Mouse (Mus musculus): Measurements from ENCODE around the gene Ufsp1. TPM values are rescaled to one million over a fixed set of nuclear protein-coding genes. Genes with fewer than 3 reads are reported as not detected.

Ufsp1 gene
- total and polyA plus RNA-seq, 3 experiments, result 6.9 to 16.1 TPM; not detected in 1

GRCm38 (mm10) chr5:137343869-137344268, 49.4 kb downstream of the Ufsp1 start:
- H3K27me3 ChIP-seq (ENCODE audit: control insufficient read depth in 1 of 2, insufficient read depth in 2 of 2, low read length in 2 of 2), result no peaks in the 10 kb centered on the region
- DNase-seq (ENCODE audit: low read depth, low spot score), result peak; percentile 27

More at GRCm38 (mm10) chr5:137343869-137344268, 49.4 kb downstream of the Ufsp1 start:
- Histone ChIP-seq H3K27ac (ENCODE audit: control insufficient read depth, low read depth, low read length) (no peak overlapping the region), H3K4me3 (ENCODE audit: control insufficient read depth in 1 of 2, insufficient read depth in 1 of 2, low read depth in 2 of 2, low read length in 2 of 2) (no peak overlapping the region), H3K79me2 (ENCODE audit: control insufficient read depth, insufficient read depth, low read length, poor library complexity) (no peaks in the 10 kb centered on the region), H3K9me3 (replicated peaks; ENCODE audit: insufficient read depth, low read length) (no peaks in the 10 kb centered on the region), H3K9ac (ENCODE audit: control insufficient read depth, low read depth, low read length, poor library complexity, severe bottlenecking) (no peak overlapping the region), H3K36me3 (ENCODE audit: control insufficient read depth in 1 of 2, insufficient read depth in 2 of 2, low read length in 2 of 2) (peaks cover 0 to 9% of the 10 kb centered on the region in 2 experiments; a peak in 2 of 4 replicates), H3K4me1 (ENCODE audit: control insufficient read depth in 1 of 2, insufficient read depth in 2 of 2, low read length in 2 of 2) (peaks cover 3 to 18% of the 10 kb centered on the region in 2 experiments)
- TF ChIP-seq CHD2 (IDR thresholded peaks at IDR 0.05; ENCODE audit: low read length) (no peak), CTCF (IDR thresholded peaks at IDR 0.05 in 2 of 3, conservative IDR thresholded peaks at IDR 0.05 in 1 of 3; ENCODE audit: control insufficient read depth in 1 of 3, insufficient read depth in 1 of 3, low read depth in 2 of 3, low read length in 3 of 3, poor library complexity in 1 of 3, severe bottlenecking in 1 of 3) (peak in 2 of 3 experiments; percentile 14 to 31; a peak in 2 of 6 replicates)

Other genes starting within 250 kb of the Ufsp1 start
- 137 and 154 TPM in 2 replicates for gene Ap1s1, start 248.5 kb upstream of the Ufsp1 start, total RNA-seq (2012; rRNA removed)
- 100 to 1,000 TPM; 211 to 218 TPM for gene Ap1s1, start 248.5 kb upstream of the Ufsp1 start, polyA plus RNA-seq (2012; ENCODE audit: insufficient read depth in 1 of 2, insufficient read length in 2 of 2, low read depth in 1 of 2, low replicate concordance in 2 of 2, missing spikeins in 1 of 2)
- gene Serpine1, start 222.4 kb upstream of the Ufsp1 start, total RNA-seq (2012; rRNA removed), result 0.04 and 0.13 TPM in 2 replicates
- gene Serpine1, start 222.4 kb upstream of the Ufsp1 start, polyA plus RNA-seq (2012; ENCODE audit: insufficient read depth in 1 of 2, insufficient read length in 2 of 2, low read depth in 1 of 2, low replicate concordance in 2 of 2, missing spikeins in 1 of 2), result under 1 TPM in 1 of 2 experiments, not detected in 1; 0.11 TPM
- gene Trim56, start 178.4 kb upstream of the Ufsp1 start, total RNA-seq (2012; rRNA removed), result 19.7 and 21.8 TPM in 2 replicates
- gene Trim56, start 178.4 kb upstream of the Ufsp1 start, polyA plus RNA-seq (2012; ENCODE audit: insufficient read depth in 1 of 2, insufficient read length in 2 of 2, low read depth in 1 of 2, low replicate concordance in 2 of 2, missing spikeins in 1 of 2), result 10 to 100 TPM; 22.8 to 75.8 TPM
- gene Muc3, start 145.3 kb upstream of the Ufsp1 start, total RNA-seq (2012; rRNA removed), result not detected in 2 replicates
- gene Muc3, start 145.3 kb upstream of the Ufsp1 start, polyA plus RNA-seq (2012; ENCODE audit: insufficient read depth in 1 of 2, insufficient read length in 2 of 2, low read depth in 1 of 2, low replicate concordance in 2 of 2, missing spikeins in 1 of 2), result not detected
- gene Muc3a, start 82.2 kb upstream of the Ufsp1 start, total RNA-seq (2012; rRNA removed), result 12.7 and 16.1 TPM in 2 replicates
- gene Muc3a, start 82.2 kb upstream of the Ufsp1 start, polyA plus RNA-seq (2012; ENCODE audit: insufficient read depth in 1 of 2, insufficient read length in 2 of 2, low read depth in 1 of 2, low replicate concordance in 2 of 2, missing spikeins in 1 of 2), result 10 to 100 TPM in 1 of 2 experiments, not detected in 1; 16.9 TPM
- 3.4 and 7.0 TPM in 2 replicates for gene Ache, start 7.1 kb upstream of the Ufsp1 start, total RNA-seq (2012; rRNA removed)
- gene Ache, start 7.1 kb upstream of the Ufsp1 start, polyA plus RNA-seq (2012; ENCODE audit: insufficient read depth in 1 of 2, insufficient read length in 2 of 2, low read depth in 1 of 2, low replicate concordance in 2 of 2, missing spikeins in 1 of 2), result 10 to 100 TPM in 1 of 2 experiments, not detected in 1; 16.8 TPM
- 235 and 291 TPM in 2 replicates for gene Srrt, start 13.0 kb downstream of the Ufsp1 start, total RNA-seq (2012; rRNA removed)
- 100 to 1,000 TPM in 1 of 2 experiments, not detected in 1; 454 TPM for gene Srrt, start 13.0 kb downstream of the Ufsp1 start, polyA plus RNA-seq (2012; ENCODE audit: insufficient read depth in 1 of 2, insufficient read length in 2 of 2, low read depth in 1 of 2, low replicate concordance in 2 of 2, missing spikeins in 1 of 2)
- 0.46 and 0.58 TPM in 2 replicates for gene Trip6, start 19.8 kb downstream of the Ufsp1 start, total RNA-seq (2012; rRNA removed)
- gene Trip6, start 19.8 kb downstream of the Ufsp1 start, polyA plus RNA-seq (2012; ENCODE audit: insufficient read depth in 1 of 2, insufficient read length in 2 of 2, low read depth in 1 of 2, low replicate concordance in 2 of 2, missing spikeins in 1 of 2), result 1 to 10 TPM in 1 of 2 experiments, not detected in 1; 2.1 TPM
- gene Slc12a9, start 39.0 kb downstream of the Ufsp1 start, total RNA-seq (2012; rRNA removed), result 7.1 and 8.8 TPM in 2 replicates
- 10 to 100 TPM in 1 of 2 experiments, not detected in 1; 12.1 TPM for gene Slc12a9, start 39.0 kb downstream of the Ufsp1 start, polyA plus RNA-seq (2012; ENCODE audit: insufficient read depth in 1 of 2, insufficient read length in 2 of 2, low read depth in 1 of 2, low replicate concordance in 2 of 2, missing spikeins in 1 of 2)
- 0.07 and 0.12 TPM in 2 replicates for gene Ephb4, start 55.5 kb downstream of the Ufsp1 start, total RNA-seq (2012; rRNA removed)
- under 1 TPM in 1 of 2 experiments, not detected in 1; 0.08 TPM for gene Ephb4, start 55.5 kb downstream of the Ufsp1 start, polyA plus RNA-seq (2012; ENCODE audit: insufficient read depth in 1 of 2, insufficient read length in 2 of 2, low read depth in 1 of 2, low replicate concordance in 2 of 2, missing spikeins in 1 of 2)
- gene Zan, start 182.4 kb downstream of the Ufsp1 start, total RNA-seq (2012; rRNA removed), result 0.10 TPM in 1 of 2 replicates, not detected in the other
- gene Zan, start 182.4 kb downstream of the Ufsp1 start, polyA plus RNA-seq (2012; ENCODE audit: insufficient read depth in 1 of 2, insufficient read length in 2 of 2, low read depth in 1 of 2, low replicate concordance in 2 of 2, missing spikeins in 1 of 2), result under 1 TPM in 1 of 2 experiments, not detected in 1; 0.15 TPM
- gene Pop7, start 207.9 kb downstream of the Ufsp1 start, total RNA-seq (2012; rRNA removed), result 73.8 and 79.8 TPM in 2 replicates
- gene Pop7, start 207.9 kb downstream of the Ufsp1 start, polyA plus RNA-seq (2012; ENCODE audit: insufficient read depth in 1 of 2, insufficient read length in 2 of 2, low read depth in 1 of 2, low replicate concordance in 2 of 2, missing spikeins in 1 of 2), result 10 to 100 TPM in 1 of 2 experiments, not detected in 1; 61.1 TPM
- gene Gigyf1, start 223.9 kb downstream of the Ufsp1 start, total RNA-seq (2012; rRNA removed), result 5.1 and 6.8 TPM in 2 replicates
- 10 to 100 TPM in 1 of 2 experiments, not detected in 1; 24.6 TPM for gene Gigyf1, start 223.9 kb downstream of the Ufsp1 start, polyA plus RNA-seq (2012; ENCODE audit: insufficient read depth in 1 of 2, insufficient read length in 2 of 2, low read depth in 1 of 2, low replicate concordance in 2 of 2, missing spikeins in 1 of 2)
- not detected in 2 replicates for gene Epo, start 238.6 kb downstream of the Ufsp1 start, total RNA-seq (2012; rRNA removed)
- not detected for gene Epo, start 238.6 kb downstream of the Ufsp1 start, polyA plus RNA-seq (2012; ENCODE audit: insufficient read depth in 1 of 2, insufficient read length in 2 of 2, low read depth in 1 of 2, low replicate concordance in 2 of 2, missing spikeins in 1 of 2)
- 531 and 548 TPM in 2 replicates for gene Gnb2, start 238.9 kb downstream of the Ufsp1 start, total RNA-seq (2012; rRNA removed)
- 100 to 1,000 TPM in 1 of 2 experiments, not detected in 1; 550 TPM for gene Gnb2, start 238.9 kb downstream of the Ufsp1 start, polyA plus RNA-seq (2012; ENCODE audit: insufficient read depth in 1 of 2, insufficient read length in 2 of 2, low read depth in 1 of 2, low replicate concordance in 2 of 2, missing spikeins in 1 of 2)

All from MEL (cell line).